1 mouse cellular context compared by ENCODE assay signal in the genomic region with DNA sequence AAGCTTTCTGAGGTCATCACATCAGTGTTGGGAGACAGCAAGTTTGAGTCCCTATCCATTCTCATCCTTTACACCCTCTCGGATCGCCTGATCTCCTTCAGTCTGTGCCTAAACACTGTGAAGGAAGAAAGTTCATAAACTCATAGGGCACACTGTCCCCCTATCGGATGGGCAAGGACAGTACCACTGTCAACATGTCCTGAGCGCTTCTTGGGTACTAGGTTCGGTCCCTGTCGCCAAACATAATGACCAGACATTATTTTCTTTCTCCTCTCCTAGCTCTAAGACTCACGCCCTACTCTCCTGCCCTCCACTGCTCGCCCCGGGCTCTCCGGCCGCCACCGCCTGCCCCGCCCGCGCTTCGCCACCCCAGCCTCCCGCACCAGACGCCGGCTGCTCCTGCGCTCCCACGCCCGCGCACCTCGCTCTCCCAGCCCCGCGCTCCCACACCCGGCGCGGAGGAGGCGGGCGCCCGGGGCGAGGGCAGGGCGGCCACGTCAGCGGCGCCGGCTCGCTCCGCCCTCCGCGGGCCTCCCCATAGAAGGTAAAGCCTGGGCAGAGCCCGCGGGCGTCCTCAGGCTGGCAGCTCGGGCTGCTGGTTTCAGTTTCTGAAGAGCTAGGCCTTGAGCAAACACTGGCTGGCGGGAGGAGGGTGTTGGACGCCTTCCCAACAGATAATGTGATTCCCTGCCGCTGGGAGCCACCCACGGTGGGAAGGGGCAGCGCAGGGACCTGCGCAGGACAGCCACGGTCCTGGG.
TF ChIP-seq lines count a peak whose summit lies in the region.

No protein-coding gene starts in this region.

TF ChIP-seq in CH12.LX, 34 proteins besides CTCF, POLR2A, EP300 and RAD21 (continued from another document):
- TF ChIP-seq MYC (IDR thresholded peaks at IDR 0.05; ENCODE audit: low read depth, low read length) = no peak
- no peak for TF ChIP-seq MAZ (IDR thresholded peaks at IDR 0.05; ENCODE audit: low read depth, low read length)
- TF ChIP-seq E2F4 (IDR thresholded peaks at IDR 0.05; ENCODE audit: insufficient replicate concordance, low read depth, low read length) = no peak
- no peak for TF ChIP-seq SIN3A (IDR thresholded peaks at IDR 0.05; ENCODE audit: low read length)
- TF ChIP-seq PAX5 (IDR thresholded peaks at IDR 0.05; ENCODE audit: low read length) = no peak
- TF ChIP-seq TCF12 (IDR thresholded peaks at IDR 0.05; ENCODE audit: low read depth, low read length) = peak; percentile 79
- TF ChIP-seq MAFK (IDR thresholded peaks at IDR 0.05; ENCODE audit: insufficient replicate concordance, low read length) = no peak
- TF ChIP-seq MAX (IDR thresholded peaks at IDR 0.05; ENCODE audit: low read length) = no peak
- peak; percentile 58 for TF ChIP-seq MEF2A (IDR thresholded peaks at IDR 0.05; ENCODE audit: borderline replicate concordance, low read depth, low read length)
- no peak for TF ChIP-seq CHD2 (IDR thresholded peaks at IDR 0.05; ENCODE audit: low read length)
- TF ChIP-seq SMC3 (IDR thresholded peaks at IDR 0.05; ENCODE audit: low read depth, low read length) = no peak
- TF ChIP-seq TBP (conservative IDR thresholded peaks at IDR 0.05; ENCODE audit: low read depth, low read length) = peak; percentile 65; the same call in 1 of the 2 replicates
- TF ChIP-seq CHD1 (IDR thresholded peaks at IDR 0.05; ENCODE audit: low read depth, low read length) = no peak; the same call in 1 of the 2 replicates
- peak; percentile 49; the same call in 1 of the 2 replicates for TF ChIP-seq NELFE (IDR thresholded peaks at IDR 0.05; ENCODE audit: low read depth, low read length)
- TF ChIP-seq ZKSCAN1 (IDR thresholded peaks at IDR 0.05; ENCODE audit: borderline replicate concordance, low read depth, low read length) = no peak
- no peak for TF ChIP-seq ZNF384 (IDR thresholded peaks at IDR 0.05; ENCODE audit: low read depth, low read length)
- TF ChIP-seq ZMIZ1 (IDR thresholded peaks at IDR 0.05; ENCODE audit: low read depth, low read length) = peak; percentile 68
- no peak for TF ChIP-seq GABPA (IDR thresholded peaks at IDR 0.05; ENCODE audit: insufficient replicate concordance, low read depth, low read length)
- TF ChIP-seq RCOR1 (conservative IDR thresholded peaks at IDR 0.05; ENCODE audit: low read depth, low read length) = no peak
